Mouse (Mus musculus): ENCODE measurements around the gene Rnf149.

The Rnf149 gene

DNA sequence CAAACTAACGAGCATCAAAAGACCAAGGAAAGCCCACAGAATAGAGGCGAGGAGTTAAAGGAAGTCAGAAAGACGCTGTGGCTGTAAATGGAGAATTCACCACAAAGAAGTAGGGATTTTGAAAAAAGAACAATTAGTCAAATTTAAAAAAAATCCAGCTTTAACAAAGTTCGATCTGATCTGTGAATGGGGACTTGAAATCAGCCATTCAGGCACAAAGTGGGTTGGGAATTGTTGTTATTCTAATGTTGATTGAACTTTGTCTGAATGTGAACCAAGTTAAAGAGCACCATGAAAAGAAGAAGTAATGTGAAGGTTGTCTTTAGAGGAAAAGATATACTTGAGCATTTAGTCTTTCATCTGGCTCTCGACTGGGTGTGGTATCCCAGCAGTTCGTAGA lies 48.9 kb downstream of the Rnf149 start:
- no peak for DNase-seq (ENCODE audit: low spot score in 2 of 2)

DNA sequence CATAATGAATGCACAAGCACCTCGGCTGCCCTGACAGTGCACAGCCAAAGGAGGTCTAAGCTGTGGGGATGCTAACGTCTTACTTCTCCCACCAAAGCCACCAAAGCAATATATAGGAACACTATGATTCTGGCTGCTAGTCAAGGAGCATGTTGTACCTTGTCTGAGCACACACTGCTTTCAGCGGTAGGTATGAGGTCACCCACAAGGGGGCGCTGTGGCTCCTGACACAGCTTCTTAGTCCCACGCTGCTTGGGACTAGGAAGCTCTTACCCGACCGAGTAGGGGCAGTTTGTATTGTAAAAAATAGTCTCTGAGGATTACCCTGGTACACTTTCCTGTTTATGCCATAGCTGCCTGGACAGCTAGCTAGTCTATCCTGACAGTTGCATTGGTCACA lies 49.8 kb downstream of the Rnf149 start:
- DNase-seq (ENCODE audit: low spot score in 2 of 2), result peak; percentile 61 to 90

DNA sequence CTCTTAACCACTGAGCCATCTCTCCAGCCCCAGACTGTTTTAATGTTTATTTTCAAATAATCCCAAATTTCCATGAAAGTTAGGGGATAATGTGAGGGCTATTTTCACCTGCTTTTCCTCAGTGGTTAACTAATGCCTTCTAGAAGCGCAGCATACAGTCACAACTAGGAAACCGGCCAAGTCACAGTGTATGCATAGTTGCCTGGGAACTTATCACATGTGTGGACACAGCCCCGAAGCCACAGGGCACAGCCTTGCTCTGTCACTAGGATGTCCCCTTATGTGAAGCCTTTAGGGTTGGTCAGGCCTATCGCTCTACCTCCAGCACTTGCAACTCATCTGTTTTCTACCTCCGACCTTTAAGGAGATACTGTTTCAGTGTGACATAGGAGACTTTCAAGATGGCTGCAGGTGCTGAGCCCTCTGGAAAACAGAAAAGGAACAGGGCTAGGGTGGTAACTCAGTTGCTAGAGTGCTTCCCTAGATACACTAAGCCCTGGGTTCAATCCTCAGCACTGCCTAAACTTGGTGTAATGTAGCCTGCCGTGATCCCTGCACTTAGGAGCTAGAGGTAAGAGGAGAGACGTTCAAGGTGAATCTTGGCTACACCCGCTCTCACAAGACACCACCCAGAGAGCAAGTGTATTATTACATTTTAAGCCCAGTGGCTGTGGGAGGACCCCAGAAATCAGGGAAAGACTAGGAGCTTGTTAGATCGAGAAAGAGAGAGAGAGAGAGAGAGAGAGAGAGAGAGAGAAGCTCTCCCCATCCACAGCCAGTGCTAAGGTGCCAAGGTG lies 50.6 kb downstream of the Rnf149 start:
- no peak for DNase-seq (ENCODE audit: low spot score in 2 of 2)

DNA sequence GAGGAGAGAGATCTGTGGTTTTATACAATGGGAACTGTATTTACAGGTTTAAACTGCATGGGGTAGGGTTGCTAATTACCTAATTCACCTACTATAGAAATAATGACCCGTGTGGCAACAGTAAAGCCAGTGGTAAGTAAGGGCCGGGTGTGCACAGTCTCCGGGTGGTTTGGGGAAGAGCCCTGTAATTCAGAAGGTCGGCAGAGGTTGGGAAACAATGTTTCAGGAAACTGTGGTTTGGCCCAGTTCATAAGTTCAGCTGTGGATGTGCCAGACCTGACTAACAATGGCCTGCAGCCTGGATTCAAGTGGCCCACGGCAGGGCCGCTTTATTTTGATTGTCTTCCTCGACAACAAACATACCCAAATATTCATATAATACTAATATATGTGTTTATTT lies 51.4 kb downstream of the Rnf149 start:
- DNase-seq (ENCODE audit: low spot score in 2 of 2), result no peak

DNA sequence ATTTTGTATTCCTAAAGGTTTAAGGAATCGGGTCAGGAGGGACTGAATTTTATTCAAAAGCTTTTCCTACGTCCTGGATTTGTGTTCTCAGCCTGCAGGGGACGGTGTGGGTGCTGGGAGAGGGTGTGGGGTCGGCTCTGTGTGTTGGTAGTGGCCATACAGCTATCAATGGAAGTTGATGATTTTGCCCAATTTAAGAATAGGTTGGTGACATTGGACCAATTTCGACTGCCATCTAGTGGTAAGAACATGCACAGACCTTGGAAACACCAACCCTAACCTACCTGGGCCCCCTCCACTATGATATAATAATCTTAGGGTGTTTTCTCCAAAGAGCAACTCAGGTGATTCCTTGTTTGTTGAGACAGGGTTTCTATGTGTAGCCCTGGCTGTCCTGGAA lies 54.7 kb downstream of the Rnf149 start:
- DNase-seq (ENCODE audit: low spot score in 2 of 2), result peak in 1 of 2 experiments; percentile 46

DNA sequence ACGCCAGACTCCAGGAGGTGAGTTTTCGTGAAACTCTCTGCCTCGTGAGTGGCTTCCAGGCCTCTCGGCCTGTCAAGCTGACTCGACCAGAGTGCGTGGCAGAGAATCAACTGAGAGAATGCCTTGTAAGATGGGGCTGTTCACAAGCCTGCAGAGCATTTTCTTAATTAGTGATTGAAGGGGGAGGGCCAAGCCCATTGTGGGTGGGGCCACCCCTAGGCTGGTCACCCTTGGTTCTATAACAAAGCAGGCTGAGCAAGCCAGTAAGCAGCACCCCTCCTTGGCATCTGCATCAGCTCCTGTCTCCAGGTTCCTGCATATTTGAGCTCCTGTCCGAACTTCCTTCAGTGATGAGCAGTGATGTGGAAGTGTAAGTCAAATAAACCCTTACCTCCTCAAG lies 55.9 kb downstream of the Rnf149 start:
- no peak for DNase-seq (ENCODE audit: low spot score in 2 of 2)

DNA sequence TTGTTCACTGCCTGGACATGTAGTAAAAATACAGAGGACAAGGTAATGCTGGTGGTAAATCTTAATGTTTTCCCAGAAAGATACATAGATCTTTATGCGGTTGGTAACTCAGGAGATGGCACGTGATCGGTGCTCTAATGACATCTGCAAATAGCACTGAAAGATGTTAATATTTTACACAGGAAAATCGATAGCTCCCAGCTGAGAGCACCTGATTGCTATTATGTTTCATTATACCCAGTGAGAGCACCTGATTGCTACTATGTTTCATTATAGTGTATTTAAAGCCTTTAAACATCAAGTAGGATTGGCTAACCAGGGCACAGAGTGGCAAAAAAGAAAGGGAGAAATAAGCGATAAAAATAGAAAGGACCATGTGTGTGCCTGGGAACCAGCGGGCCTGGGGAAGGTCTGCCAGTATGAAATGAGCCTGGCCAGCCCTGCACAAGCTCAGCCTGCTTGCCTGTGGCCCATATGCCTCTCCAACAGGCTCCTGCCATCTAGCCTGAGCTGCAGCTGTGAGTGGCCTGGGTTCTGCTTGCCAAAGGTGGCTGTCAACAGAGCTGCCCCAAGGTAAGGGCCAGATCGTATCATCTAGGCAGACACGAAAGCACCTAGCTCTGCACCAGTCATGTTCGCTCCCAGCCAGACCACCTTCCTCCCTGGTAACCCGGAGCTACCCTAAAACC lies 61.8 kb downstream of the Rnf149 start:
- no peak for DNase-seq (ENCODE audit: low spot score in 2 of 2)

DNA sequence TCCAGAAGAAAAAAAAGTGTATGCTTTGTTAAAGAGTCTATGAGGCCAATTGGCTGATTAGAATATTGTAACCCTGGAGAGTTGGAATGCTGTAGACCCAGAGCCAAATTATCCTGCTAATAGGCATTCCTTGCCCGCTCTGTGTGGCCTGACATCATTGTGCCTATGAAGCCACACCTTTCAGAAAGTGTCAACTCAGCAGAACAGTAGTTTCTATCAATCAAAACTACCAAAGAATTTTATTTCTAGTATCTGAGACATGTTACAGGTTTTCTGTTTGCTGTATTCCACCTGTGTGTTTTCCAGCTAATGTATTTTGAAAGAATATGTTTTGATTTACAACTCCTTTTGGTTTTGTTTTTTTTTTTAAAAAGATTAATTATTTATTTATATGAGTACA lies 65.0 kb downstream of the Rnf149 start:
- DNase-seq (ENCODE audit: low spot score in 2 of 2), result no peak

DNA sequence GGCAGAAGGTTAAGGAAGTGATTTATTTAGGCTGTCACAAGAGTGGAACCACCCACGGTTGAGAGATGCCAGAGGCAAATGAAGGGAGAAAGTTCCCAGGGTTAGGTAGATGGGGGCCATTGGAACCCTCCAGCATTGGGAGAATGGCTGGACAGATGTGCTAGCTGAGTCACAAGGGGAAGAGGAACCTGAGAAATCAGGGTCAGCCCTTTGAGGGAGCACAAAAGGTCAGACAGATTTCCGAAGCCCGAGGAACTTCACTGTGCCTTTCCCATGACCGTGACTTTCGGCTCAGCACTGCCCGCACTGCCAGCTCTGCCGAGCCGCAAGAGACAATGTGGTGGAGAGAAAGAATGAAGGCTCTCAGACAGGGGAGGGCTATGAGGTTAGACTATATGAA lies 65.4 kb downstream of the Rnf149 start:
- no peak for DNase-seq (ENCODE audit: low spot score in 2 of 2)

DNA sequence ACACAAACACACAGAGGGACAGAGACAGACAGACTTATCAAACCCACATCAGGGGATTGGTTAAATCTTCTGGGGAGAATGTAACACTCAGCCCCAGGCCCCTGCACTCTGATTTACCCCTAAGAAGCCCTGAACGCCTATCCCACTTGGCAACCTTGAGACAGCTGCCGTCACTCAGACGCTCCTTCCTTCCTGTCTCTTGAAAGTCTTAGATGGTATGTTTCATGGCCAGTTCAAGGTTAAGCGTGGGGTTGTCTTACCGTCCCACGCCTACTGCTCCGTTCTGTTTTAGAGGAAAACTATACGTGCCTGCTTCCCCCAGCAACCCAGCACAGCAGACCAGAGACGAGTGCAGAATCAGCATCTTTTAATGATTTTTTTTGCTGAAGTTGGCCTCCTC lies 71.6 kb downstream of the Rnf149 start:
- DNase-seq (ENCODE audit: low spot score in 2 of 2), result no peak

DNA sequence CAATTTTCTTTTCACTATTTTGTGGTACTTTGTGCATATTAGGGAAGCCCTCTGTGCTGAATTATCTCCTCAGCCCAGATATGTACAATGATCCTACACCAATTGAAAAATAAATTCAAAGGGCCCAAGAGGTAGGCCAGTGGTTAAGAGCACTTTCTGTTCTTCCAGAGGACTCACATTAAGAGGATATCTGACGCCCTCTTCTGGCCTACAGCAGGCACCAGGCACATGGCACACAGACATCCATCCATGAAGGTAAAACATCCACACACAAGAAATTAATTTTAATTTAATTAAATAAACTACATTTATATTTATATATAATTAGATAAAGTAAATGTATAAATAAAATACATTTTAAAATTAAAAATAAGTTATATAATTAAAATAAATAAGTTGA lies 72.9 kb downstream of the Rnf149 start:
- peak in 1 of 2 experiments; percentile 26 for DNase-seq (ENCODE audit: low spot score in 2 of 2)

DNA sequence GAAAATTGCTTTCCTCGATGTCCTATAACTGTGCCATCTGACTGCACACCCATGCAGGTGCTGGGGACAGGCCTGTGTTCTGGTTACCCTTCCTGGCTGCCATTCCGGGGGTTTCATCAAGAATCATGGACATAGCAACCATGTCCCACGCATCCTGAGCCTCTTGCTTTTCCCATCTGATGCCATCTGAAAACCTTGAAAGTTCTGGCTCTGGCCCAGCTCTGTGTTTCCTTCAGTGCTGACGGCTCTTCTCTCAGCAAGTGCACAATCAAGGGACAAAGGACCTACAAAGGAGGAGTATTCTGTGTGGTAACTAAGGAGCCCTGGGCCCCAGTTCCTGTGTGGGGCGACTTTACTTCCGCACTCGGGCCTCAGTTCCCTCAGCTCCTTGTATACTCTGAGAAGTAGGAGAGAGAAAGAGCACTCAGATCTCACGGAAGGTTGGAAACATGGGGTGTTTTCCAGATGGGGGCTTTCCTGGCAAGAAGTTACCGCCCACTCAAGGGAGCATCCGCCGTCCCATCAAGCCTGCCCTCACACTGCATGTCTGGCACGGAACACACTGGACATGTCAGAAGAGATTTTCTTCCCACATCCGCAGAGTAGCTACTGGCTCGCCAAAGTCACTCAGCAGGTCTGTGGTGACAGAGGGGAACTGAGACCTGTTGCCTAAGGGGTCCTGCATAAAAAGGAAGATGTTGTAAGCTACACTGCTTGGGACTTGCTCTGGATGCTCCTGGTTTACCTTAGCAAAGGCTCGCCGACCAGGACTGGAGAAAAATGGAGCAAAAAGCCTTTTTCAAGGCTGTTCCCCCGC lies 74.2 kb downstream of the Rnf149 start:
- DNase-seq (ENCODE audit: low spot score in 2 of 2), result peak in 1 of 2 experiments; percentile 11
